Mouse (Mus musculus): ENCODE data around the gene Atp9a. TPM values are rescaled to one million over a fixed set of nuclear protein-coding genes. Genes with fewer than 3 reads are reported as not detected.

The Atp9a gene
- 20.3 TPM for polyA plus RNA-seq (2017; shearing (Covaris generic))

DNA sequence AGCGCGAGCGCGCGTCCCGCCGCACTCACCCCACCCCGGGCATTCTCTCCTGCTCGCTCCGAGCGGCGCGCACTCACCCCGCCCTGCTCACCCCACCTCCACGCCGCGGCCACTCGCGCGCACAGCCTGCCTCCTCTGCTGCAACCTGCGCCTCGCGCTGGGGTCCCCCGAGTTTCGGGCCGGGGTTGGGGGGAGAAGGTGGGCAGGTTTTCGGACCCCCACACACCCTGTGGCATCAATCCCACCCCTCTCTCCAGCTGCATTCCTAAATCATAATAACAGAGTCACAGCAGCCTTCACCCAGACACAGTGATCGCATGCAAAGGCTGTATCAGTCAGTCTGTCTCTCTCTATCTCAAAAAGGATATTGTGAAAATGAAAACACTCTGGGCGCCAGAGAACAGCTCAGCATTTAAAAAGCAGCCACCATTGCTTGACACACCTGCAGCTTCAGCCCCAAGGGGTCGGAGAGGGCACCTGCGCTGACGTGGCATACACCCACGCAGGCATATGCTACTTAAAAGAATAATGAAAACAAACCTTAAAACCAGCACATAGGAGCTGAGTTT, at the start of gene Atp9a:
Gene Atp9a, minus strand, starts transcription at position 351 of the 569 bp plus-strand sequence.

GRCm38 (mm10) chr2:168767582-168767981, 25.4 kb upstream of the Atp9a start, which contains the start of gene Sall4:
Gene Sall4, minus strand, starts transcription at chr2:168767943.

GRCm38 (mm10) chr2:168601491-168602386, 140.5 kb downstream of the Atp9a start, which contains the start of gene Nfatc2:
Gene Nfatc2, minus strand, starts transcription at chr2:168601657.

Other genes starting within 250 kb of the Atp9a start
- 57.8 TPM for gene Nfatc2, start 140.8 kb downstream of the Atp9a start, polyA plus RNA-seq (2017; shearing (Covaris generic))
- not detected for gene Sall4, start 25.5 kb upstream of the Atp9a start, polyA plus RNA-seq (2017; shearing (Covaris generic))
- gene Zfp64, start 213.2 kb upstream of the Atp9a start, polyA plus RNA-seq (2017; shearing (Covaris generic)), result 43.7 TPM

Measured in activated CD4-positive, CD25-positive, alpha-beta regulatory T cell, adult 9 weeks (primary cell).